Mouse (Mus musculus) heart, postnatal 0 days (tissue): ENCODE measurements around the gene Coq10a.

Experiments used
- CTCF ChIP-seq: IDR thresholded peaks from 2 replicates; pipeline ENCODE4 v1.5.1; 2016; ENCODE audit warnings: antibody characterized with exemption, control low read depth, low read depth
- EP300 ChIP-seq: IDR thresholded peaks from 2 replicates; pipeline ENCODE4 v1.6.1; 2016; ENCODE audit warnings: antibody characterized with exemption, low read depth

- TF ChIP-seq EP300 (no peak), CTCF (no peak)
Measured at GRCm38 (mm10) chr10:128412558-128412957, 43.8 kb upstream of the Coq10a start.
